Mouse (Mus musculus): Measurements from ENCODE around the gene Armc9.
A peak's percentile ranks its signal among the peaks of the same experiment; 100 is the strongest.

Armc9 gene

DNA sequence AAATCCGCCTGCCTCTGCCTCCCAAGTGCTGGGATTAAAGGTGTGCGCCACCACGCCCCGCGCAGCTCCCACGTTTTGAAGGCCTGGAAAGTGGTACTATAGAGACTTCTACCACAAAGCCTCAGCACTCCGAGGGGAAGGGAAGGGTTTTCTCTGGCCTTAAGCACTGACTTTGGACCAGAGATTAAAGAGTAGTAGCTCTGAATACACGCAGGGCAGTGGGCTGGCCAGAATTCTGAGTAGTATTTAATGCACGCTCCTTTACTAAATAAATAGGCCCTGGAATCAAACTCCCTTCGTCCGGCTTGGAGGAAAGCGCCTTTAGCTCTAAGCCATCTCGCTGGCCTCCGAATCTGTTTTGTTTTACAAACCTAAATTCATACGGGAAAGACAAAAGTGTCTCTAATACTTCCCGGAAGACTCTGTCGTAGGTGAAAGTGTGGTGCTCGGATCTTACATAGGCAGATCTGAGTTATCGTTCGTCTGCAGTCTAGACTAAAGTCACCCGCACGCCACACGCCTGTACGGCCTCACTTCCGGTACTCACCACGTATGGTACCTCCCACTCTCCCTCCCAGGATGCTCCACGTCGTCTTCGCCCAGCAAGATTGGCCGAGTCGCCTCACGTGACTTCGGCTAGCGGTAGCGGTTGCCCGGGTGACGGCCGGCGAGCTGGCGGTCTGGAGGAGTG is at the start of gene Armc9:
Gene Armc9 (plus strand): TSS at position 648 of the 691 bp plus-strand sequence.
- DNase-seq, result peak; percentile 98

- DNase-seq, result no peak
Observed at GRCm38 (mm10) chr1:86105054-86105453, 49.5 kb upstream of the Armc9 start.

GRCm38 (mm10) chr1:86111779-86112178 is 42.8 kb upstream of the Armc9 start, which contains the start of gene Htr2b:
Gene Htr2b (minus strand): TSS chr1:86111970.
- peak; percentile 61 for DNase-seq

DNA sequence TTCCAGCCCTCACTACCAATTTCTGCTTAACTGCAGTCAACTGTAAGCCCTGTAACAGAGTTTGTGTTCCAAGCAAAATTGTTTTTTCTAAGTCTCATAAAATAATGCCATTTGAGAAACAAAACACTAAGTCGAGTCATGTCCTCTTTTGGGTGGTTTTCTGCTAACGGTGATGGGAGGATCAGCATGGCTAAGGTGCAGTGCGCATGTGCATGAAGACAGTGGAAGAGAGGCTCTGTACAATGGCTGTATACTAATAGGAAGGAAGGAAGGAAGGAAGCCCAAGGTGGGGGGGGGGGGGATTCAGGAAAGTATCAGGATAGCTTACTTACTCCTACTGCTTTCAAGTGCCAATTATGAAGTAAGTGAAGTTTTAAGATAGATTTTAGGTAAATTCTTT is 40.4 kb upstream of the Armc9 start:
- peak; percentile 17 for DNase-seq

- no peak for DNase-seq
Observed at GRCm38 (mm10) chr1:86119549-86119948, 35.0 kb upstream of the Armc9 start.

- DNase-seq, result no peak
Observed at GRCm38 (mm10) chr1:86126036-86126435, 28.5 kb upstream of the Armc9 start.

DNA sequence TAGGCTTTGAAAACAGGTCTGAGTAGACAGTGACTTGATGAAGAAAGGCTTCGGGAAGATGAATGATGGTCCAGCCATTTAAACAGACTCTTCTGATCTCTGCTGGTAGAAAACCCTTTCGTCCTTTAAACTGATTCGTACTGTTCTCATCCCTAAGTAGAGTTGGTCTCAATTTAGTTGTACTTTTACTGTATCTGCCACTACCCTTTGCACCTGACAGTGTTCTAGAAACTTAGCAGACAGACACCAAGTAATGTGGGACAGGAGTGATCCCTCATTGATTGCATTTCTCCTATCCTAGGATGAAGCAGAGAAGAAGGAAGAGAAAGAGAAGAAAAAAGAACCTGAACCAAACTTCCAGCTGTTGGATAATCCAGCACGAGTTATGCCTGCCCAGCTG is 21.2 kb upstream of the Armc9 start, which contains the start of gene Gm21972:
Gene Gm21972 (plus strand): TSS at position 301 of the 400 bp plus-strand sequence.
- no peak for DNase-seq

DNA sequence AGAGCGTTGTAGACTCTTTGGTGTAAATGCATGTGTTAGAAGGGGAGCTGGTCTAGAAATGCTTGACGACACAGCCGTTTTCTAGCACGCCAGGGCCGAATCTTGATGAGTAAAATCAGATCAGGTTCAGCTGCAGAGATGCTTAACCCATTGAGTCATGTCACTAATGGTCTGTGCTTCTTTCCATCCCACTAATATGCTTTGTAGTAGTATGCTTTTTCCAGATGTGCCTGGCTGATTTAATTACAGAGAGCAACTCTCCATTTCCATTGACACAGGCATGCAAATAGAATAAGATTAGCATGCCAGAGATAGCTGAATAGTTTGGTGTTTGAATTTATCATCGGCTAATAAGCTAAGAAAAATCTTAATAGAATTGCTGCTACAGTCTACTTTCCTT is 19.3 kb upstream of the Armc9 start:
- DNase-seq, result no peak

DNA sequence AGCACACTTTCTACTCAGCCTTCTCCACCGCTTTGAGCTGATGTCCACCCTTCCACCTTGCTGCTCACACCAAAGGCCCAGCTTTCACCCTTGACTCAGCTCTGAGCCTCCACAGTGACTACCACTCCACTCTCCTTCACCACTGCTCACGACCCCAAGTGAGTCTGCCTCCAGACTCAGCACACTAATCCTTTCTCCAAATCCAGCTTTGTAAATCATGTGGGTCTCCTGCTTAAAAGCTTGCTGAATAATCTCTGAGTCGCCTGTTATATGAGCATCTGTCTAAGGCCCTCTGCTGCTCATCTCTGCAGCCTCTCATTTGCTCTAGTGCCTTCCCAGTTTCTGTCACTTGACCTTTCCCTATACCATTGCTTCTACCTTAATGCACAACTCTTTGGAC is 13.5 kb upstream of the Armc9 start:
- DNase-seq, result no peak

GRCm38 (mm10) chr1:86143165-86143564 is 11.4 kb upstream of the Armc9 start:
- DNase-seq, result peak; percentile 15

DNA sequence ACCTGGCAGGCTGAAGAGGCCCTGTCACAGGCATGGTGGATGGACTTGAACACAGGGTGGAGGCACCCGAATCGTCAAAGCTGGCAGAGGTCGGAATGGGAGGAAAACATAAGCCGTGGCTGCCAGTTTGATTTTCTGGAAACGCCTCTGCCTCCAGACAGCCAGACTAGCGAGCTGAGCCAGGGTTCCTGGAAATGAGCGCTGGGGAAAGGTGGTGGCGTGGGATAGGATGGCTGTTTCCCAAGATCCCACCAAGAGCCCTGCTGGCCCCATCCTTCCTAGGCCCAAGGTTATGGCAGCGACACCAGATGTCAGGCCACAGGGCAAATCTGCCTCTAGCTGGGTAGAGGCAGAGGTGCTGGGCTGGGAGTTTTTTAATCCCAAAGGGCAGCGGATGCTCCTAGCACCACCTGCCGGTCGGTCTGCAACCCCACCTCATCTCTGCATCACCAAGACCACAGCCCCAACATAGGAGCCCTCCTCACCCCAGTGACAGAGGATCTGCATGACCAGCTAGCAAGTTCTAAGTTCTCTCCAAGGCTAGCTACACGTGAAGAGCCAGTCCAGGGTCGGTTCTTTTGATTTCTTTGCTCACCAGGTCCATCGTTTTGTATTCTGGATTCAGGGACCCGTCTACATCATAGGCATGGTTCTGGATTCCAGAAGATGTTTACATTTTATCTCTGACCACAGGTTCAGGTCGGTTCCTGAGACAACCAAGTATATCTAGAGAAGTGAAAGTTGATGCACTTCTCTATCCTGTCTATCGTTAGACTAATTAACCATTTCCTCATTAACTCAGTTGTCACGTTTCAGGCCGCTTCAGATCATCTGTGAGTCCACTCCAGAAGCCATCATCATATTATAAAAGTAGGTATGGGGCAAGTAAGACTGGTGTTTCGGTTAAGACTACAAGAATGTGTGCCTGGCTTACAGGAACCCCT is 10.3 kb upstream of the Armc9 start:
- peak; percentile 10 for DNase-seq

GRCm38 (mm10) chr1:86146293-86146692 is 8.3 kb upstream of the Armc9 start:
- DNase-seq, result no peak

DNA sequence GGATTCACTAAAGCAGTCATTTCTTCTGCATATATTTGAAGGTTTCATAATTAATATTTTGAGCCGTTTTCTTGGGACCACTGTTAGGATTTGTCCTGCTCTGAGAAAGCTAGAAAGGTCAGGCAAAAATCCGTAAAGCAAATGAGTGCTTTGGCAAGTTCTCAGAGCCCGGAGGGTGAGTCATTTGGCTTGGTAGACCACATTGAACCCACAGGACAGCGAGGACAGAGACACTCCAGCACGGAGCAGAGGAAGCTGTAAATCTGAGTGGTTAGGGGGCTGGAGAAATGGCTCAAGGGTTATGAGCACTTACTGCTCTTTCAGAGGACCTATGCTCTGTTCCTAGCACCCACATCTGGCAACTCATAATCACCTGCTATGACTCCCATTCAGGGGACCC is 7.0 kb upstream of the Armc9 start:
- no peak for DNase-seq

DNA sequence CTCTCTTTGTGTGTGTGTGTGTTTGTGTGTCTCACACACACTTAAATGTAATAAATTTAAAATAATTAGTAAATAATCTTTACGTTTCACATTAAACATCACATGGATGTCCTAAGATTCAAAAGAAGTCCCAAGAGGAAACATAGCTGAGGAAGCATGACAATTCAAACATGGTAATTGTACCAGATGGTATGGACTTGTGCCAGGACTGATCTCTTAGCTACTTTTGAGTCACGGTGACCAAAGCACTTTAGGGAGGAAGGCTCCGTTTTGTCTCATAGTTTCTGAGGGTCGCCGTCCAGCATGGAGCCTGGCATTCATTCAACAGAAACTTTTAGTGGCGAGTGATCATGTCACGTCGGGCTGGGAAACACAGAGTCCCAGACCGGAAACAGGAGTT is 6.4 kb upstream of the Armc9 start:
- no peak for DNase-seq

DNA sequence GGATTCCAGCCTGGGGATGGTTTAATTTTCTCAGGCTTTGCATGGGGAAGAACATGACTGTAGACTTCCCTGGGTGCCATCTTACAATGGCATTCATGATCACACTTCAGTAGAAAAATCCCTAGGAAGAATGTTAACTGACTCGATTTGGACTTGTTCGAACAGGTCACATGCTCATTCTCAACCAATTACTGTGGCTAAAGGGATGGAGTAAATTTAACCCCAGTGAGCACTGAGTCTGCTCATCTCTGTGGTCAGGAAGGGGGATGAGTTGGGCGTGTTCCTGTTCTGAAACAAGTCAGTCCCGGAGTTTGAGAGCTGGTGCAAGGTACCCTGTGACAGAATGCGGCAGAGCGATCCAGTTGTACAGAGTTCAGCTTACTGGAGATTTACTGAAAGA is 3.7 kb upstream of the Armc9 start:
- no peak for DNase-seq

DNA sequence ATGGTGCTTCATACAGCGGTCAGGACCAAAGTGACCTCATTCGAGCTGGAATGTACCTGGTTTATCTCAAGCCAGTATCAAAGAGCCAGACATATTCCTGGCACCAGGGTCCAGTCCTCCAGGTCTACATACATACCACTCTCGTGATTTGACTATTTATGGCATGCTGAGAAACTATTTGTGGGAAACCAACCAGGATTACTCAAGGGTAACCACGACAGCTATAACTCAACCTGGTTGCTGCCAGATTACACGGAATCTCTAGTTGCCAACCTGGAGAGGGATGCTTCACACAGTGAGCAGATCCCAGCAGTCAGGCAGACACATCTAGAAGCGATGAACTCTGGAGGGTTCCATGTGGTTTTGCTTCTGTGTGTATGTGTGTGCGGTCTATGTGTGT is 3.2 kb upstream of the Armc9 start:
- DNase-seq, result no peak

DNA sequence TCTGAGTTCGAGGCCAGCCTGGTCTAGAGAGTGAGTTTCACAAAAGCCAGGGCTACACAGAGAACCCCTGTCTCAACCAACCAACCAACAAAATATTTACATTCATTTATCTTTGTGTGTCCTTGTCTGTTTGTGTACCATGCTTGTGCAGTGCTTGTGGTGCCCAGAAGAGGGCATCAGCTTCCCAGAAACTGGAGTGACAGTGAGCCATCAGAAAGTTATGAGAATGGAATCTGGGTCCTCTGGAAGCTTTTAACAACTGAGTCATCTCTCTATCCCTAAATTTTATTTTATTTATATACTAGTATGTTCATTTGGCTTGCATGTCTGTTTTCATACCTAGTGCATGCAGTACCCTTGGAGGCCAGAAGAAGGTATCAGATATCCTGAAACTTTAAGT is 2.0 kb upstream of the Armc9 start:
- peak; percentile 15 for DNase-seq

- DNase-seq, result no peak
Observed at GRCm38 (mm10) chr1:86154824-86155164, 214 bp downstream of the Armc9 start.

- no peak for DNase-seq
Observed at GRCm38 (mm10) chr1:86156075-86156474, 1.5 kb downstream of the Armc9 start.

GRCm38 (mm10) chr1:86156595-86156994 is 2.0 kb downstream of the Armc9 start:
- no peak for DNase-seq

DNA sequence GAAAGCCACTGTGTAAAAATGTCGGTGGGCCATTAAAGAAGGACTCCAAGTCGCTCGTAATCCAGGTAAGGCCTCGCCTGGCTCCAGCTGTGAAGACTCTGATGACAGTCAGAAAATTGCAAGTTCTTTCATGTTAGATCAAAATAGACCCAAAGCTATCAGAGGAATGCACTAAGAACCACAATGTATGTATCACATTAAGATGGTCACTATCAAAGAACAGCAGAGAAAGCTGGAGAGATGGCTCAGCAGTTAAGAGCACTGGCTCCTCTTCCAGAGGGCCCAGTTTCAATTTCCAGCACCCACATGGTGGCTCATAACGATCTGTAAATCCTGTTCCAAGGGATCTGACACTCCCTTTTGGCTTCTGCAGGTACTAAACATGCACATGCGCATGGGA is 5.5 kb downstream of the Armc9 start:
- DNase-seq, result no peak

GRCm38 (mm10) chr1:86160479-86160878 is 5.9 kb downstream of the Armc9 start:
- no peak for DNase-seq

- DNase-seq, result no peak
Observed at GRCm38 (mm10) chr1:86161061-86161460, 6.5 kb downstream of the Armc9 start.

- DNase-seq, result no peak
Observed at GRCm38 (mm10) chr1:86174602-86175001, 20.0 kb downstream of the Armc9 start.
